Mouse (Mus musculus) cerebellum, adult 2 months (tissue): ENCODE results near the gene Fcmr.

Experiments used
- CTCF ChIP-seq: fragments of 200-500 bp; IDR thresholded peaks from 2 replicates; pipeline ENCODE4 v1.5.1; 2011; ENCODE audit warnings: low read depth, mild to moderate bottlenecking, control low read depth, low read length, moderate library complexity, borderline replicate concordance; ENCODE audit not compliant: insufficient read depth
- POLR2A ChIP-seq: fragments of 200-500 bp; IDR thresholded peaks from 2 replicates; pipeline ENCODE4 v1.6.1; 2011; ENCODE audit warnings: low read length, control low read depth, borderline replicate concordance; ENCODE audit not compliant: insufficient read depth

GRCm38 (mm10) chr1:130826448-130826847 lies 39.0 kb upstream of the Fcmr start, which contains the start of gene Pigr:
- TF ChIP-seq CTCF (no peak), POLR2A (no peak)
